Mouse (Mus musculus) A20 (cell line): Measurements from ENCODE around the gene Batf2.
"Not testable (repeated sequence)": the region's sequence is repeated elsewhere in the genome, so short reads cannot be mapped to it uniquely, and the experiment has no call there.

Experiments
- DNase-seq: peaks from one replicate; pipeline ENCODE4 v3.0.0-alpha.2; 2011; ENCODE audit warnings: low read depth, low spot score

Gene Batf2

DNA sequence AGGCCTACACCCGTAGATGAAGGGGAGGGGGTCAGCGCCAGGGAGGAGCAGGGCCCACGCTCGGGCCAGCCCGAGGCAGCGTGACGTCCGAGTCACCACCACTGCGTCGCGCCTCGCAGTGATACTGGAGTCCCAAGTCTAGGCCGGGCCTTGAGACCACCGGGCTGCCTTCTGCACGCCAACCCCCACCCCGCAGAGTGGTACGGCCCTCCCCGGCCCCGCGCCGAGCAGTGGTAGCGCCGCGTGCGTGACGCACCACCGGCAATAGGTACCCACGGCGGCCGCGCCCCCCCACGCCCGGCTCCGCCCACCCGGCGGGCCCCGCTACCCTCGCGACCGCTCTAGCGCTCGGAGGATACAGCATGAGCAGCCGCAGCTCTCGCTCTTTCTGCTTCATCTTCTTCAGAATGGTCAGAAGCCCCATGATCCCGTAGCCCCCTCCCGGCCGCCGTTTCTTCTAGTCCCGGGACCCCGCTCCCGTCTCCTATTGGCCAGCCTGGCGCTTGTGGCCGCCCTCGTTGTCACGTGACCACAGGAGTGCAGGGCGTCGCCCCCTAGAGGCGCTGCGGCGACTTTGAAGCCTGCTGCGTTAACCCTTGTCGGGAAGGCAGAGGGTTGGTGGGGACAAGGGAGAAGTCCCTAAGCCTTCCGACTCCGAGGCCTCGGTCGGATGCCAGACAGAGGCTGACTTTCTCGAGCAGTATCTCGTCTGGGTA, at the start of gene Batf2:
TSS of gene Batf2 (plus strand) at position 306 of the 716 bp plus-strand sequence.
- peak; percentile 98 for DNase-seq

DNA sequence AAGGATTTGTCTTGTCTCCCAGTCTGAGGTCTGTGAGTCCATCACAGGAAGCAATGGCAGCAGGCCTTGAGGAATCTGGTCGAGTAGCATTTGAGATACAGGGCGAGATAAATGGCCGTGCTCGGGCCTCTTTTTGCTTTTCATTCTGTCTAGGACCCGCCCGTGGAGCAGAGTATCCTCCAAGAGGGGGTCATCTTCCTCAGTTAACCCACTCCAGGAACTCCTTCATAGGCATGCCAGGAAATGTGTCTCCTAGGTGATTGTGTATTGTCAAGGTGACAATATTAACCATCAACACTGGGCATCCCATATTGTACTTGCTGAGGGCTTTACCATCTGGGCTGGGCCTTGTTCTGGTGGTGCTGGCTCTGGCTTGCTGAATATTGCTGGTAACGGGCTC, 46.7 kb upstream of the Batf2 start, which contains the start of gene AC131692.1:
TSS of gene AC131692.1 (plus strand) at position 301 of the 400 bp plus-strand sequence.
- no peak for DNase-seq

DNA sequence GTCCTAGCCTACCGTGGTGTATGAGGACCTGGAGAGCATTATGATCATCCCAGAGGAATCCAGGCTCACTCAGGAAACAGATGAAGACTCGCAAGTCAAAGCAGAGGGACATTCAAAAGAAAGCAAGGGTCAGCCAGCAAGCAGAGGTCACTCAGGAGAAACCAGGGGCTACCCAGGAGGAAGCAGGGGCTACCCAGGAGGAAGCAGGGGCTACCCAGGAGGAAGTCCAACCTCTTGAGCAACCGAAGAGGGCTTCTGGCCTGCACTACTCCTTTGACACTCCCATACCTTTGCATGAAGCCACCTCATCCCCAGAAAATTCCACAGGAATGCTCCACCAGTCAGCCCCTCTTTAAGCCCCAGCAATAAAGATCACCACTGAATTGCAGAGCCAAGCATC, 42.9 kb upstream of the Batf2 start:
- DNase-seq, result no peak

GRCm38 (mm10) chr19:6101186-6101585, 39.6 kb upstream of the Batf2 start:
- no peak for DNase-seq

DNA sequence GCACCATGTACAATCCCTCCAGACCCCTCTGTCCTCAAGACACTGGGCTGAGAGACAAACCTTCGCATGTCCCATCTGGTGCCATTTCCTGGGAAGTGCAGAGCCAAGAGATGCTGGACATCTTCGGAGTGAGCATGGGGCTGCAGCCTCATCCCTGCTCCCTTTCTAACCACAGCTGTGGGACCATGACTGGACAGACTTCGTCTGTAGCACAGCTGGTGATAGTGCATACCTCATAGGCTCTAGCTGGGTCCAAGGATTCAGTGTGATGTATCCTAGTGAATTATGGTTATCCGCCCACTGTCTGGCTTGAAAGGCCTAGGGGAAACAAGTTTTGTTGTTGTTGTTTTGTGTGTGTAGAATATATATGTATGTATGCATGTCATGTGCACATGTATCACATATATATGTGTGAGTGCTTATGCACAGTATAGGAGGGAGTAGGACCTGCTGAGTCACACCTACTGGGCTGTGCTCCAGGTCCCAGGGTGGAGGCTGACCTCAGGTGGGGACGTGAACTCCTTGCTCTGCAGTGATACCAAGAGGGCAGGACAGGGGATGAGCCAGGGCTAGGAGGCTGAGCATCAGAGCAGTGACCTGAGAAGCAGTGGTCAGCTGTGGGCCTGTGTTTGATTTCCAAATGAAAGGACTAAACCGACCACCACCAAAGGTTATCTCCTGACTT, 38.5 kb upstream of the Batf2 start:
- DNase-seq, result no peak

DNA sequence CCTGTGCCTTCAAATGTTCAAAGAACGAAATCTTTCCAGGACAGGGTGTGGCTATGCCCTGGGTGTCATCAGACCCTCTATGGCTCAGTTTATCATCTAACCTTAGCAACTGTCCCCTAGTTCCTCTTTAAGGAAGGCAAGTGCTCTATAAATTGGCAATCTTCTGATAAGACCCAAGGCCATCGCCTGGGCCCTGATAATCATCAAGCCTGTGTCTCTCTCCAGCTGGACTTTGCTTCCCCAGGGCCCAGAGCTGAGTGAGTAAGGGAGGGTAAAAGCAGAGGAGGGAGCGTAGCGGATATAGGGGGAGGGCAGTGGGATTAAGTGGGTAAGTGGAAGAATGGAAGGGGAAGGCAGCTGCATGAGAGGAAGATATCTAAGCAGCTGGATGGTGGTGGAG, 36.3 kb upstream of the Batf2 start:
- DNase-seq, result no peak

DNA sequence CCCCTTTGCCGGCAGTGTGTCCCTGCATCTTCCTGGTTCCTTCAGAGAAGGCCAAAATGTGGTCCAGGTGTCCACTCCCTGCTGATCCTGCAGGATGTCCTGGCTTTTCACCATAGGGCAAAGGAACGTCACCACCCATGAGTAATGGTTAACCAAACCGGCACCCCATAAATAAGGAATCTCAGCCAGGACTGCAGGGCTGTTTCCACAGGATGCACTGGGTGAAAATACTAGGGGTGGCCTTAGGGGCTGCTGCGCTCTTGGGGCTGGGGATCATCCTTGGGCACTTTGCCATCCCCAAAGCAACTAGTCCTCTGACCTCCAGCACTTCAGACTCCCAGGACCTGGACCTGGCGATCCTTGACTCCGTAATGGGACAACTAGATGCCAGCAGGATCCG, 35.2 kb upstream of the Batf2 start, which contains the start of gene Naaladl1:
TSS of gene Naaladl1 (plus strand) at position 197 of the 400 bp plus-strand sequence.
- no peak for DNase-seq

DNA sequence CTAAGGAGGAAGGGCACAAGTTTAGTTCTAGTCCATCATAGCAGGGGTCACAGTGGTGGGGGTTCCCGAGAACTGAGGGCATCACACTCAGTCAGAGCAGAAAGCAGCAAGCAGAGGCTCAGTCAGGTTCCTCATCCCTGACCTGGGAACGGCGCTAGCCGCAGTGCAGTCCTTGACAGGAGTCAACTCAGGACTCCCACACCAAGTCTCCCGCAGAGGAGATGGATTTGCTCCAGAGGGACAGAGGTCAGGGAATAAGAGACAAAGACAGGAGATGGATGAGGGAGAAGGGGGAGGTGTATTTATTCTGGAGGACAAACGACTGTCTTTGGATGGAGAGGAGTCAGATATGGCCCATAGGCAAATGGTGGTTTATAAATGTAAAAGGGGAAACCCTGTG, 27.7 kb upstream of the Batf2 start:
- no peak for DNase-seq

DNA sequence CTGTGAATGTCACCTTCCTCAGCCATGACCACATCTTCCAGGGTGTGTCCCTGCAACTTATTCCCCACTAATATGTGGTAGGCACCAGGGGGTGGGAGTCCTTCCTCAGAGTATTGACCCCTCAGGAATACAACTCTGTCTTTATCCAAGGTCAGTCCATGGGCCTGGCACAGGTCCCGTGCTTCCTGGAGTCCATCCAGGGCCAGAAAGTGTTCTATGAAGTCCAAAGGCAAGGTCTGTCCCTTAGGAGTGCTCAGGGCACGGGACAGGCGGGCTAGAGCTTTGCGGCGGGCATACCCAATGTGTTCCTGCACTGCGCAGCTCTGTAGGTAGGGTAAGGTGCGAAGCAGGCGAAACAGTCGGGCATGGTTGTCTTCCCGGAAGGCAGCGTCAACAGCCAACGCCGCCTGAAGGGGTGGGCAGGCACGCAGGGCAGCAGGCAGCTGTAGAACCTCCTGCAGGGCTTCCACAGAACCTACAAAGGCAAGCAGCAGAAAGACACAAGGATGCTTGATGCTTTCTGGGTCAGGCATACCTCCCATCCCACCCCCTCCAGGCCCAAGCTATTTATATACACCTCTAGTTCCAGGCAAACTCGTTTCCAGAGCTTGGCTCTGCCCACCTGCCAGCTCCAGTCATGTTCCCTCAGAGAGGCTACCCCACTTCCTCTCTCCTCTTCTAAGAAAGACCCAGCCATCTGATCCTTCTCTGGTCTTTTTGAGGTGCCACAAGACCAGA, 24.5 kb upstream of the Batf2 start:
- no peak for DNase-seq

DNA sequence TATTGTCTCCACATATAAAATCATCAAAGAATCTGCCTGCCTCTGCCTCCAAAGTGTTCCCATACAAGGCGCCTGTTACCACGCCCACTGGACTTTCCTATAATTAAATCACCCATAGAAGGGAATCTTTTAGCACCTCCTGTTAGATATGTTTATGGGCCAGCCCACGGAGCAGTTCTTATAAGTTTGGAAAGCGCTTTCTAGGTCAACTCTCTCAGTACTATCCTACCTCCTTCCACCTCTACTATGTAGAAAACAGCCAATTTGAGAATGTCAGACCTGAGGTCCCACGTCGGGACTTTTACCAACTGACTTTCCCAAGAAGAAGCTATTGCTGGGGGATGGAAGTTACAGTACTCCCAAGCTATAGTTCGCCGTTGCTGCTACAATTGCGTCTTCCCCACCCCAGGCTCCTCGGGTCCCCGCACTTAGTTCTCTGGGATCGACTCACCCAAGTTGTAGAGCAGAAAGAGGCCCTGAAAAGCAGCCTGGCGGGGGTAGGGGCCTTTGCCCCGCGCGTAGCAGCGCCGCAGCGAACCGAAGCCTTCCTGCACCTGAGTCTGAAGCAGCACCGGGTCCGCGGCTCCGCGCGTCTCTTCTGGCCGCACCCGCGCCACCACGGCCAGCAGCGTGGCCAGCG, 23.3 kb upstream of the Batf2 start:
- no peak for DNase-seq

DNA sequence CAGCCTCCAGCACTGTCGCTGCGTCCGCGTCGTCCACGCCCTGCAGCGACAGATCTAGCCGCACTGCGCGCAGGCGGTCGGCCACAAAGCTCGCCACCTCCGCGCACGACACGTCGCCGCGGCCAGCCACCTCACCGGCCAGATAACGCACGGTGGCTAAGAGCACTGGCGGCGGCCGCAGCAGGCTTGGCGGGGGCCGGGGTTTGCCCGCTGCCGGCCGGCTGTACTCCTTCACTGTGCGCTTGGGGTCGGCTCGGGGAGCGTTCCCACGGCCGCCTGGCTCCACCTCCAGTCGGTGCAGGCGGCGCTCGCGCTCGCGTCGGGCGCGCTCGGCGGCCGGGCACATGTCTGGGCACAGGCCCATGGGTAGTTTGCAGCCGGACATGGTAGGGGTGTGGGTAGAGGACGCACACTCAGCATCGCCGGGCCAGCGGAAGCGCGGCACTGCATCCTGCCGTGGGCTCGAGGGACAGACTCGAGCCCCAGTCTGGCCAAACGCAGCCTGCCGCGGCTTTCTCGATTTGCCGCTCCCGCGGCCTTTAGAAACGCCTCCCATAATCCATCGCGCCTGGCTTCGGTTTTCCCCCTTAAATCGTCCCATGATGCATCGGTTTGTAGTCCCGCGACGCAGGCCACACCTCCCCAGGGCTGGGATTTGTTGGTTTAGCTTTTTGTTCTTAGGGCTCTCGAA, 22.7 kb upstream of the Batf2 start, which contains the start of gene Sac3d1:
TSS of gene Sac3d1 (minus strand) at position 665 of the 691 bp plus-strand sequence.
- peak; percentile 97 for DNase-seq

DNA sequence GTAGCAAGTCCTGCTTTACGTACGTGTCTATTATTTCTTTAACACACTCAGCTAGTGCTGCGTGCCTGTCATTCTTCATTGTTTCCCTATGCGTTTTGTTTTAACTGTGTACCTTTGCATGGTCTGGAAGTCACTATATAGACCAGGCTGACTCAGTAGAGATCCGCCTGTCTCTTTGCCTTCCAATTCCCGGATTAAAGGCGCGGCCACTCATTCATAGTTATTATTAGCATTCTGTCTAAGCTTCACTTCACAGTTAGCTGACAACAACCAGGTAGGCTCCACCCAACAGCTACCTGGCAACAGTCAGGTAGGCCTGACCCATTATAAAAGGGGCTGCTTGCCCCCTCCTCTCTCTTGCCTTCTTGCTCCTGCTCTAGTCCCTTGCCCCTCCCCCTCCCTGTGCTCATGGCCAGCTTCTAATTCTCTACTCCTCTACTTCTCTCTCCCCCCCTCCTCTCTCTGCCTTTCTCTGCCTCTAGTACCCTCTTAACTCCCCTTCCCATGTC, 22.1 kb upstream of the Batf2 start:
- DNase-seq, result no peak

- DNase-seq, result no peak
Observed at GRCm38 (mm10) chr19:6121761-6122160, 19.0 kb upstream of the Batf2 start.

DNA sequence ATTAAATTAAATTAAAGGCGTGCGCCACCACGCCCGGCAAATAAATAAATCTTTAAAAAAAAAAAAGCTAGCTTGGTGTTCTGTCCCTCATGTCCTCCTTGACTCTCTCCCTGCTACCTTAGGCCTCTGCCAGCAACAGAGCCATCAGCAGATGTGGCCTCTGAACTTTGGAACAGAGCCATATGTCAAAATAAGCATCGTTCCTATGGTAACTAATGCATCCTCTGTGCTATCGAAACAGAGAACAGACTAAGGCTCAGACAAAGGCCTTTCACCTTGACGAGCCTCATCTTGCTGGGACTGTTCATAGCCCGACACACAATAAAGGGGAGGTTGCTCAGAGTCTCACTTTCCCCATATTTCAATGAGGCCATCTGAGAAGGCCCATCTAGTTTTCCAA, 17.5 kb upstream of the Batf2 start:
- no peak for DNase-seq

DNA sequence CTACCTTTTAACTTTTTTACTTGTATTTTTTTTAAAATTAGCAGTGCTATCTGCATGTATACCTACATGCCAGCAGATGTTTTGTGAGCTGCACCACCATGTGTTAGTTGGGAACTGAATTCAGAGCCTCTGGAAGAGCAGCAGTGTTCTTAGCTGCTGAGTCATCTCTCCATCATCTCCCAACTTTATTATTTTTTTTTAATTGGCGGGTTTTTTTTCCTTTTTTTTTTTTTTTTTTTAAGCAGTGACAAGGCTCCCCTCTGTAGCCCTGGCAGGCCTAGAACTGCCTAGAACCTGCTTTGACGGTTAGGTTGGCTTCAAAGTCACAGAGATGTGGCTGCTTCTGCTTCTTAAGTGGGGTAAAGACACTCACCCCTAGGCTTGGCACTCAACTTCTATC, 15.9 kb upstream of the Batf2 start:
- no peak for DNase-seq

GRCm38 (mm10) chr19:6126289-6126688, 14.5 kb upstream of the Batf2 start:
- DNase-seq, result peak; percentile 83

DNA sequence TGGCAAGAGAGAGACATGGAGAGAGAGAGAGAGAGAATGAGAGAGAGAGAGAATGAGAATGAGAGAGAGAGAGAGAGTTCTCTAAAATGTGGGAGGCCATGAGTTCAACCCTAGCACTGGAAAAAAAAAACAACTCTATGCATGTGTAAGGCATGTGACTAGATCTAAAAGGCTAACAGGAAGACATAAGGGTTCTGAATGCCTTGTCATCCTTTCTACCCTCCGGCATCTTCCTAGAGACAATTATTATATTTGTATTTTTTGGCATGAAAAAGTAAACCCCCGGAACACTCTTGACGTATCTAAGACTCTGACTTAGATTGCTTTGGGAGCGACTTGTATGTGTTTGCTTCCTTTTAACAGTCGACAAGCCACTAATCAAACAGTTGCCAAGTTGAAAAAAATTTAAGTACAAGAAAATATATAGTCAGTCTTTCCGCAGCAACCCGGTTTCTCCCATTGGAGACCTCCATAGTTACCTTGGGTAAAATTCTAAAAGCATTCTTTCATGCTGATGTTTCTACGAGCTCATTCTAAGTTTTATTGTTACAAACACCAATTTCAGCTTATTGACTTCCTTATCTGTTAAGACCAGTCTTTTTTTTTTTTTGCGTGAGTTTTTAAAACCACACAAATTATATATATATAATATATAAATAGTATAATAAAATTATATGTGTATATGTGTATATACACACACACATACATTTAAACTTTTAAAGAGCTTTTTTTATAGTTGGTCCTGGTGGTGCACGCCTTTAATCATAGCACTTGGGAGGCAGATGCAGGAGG, 13.8 kb upstream of the Batf2 start:
- DNase-seq, result peak; percentile 51

DNA sequence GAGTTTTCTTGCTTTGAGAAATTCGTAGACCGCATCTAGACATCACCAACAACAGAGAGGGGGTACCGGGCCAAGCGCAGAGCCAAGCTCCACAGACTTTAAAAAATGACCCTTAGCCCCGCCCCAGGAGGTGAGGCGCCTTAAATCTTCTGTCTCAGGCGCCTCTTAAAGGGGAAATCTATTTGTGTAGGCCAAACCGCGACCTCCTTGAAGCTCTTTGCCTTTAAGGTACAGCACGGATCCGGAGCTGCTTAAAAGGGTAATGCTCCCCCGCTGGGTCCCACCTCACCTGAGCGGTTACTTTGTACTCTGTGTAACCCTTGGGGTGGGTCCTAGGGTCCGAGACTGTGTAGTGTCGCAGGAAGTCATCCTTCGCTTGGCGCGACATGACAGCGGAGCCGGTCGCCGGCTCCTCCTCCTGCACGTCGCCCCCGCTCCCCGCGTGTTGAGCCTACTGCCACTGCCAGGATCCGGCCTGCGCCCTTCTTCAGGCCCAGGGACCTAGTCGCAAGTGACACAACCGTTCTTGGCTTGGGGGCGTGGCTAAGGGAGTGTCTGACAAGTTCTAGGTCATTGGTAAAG, 12.9 kb upstream of the Batf2 start, which contains the start of gene Snx15:
TSS of gene Snx15 (minus strand) at position 545 of the 582 bp plus-strand sequence.
- peak; percentile 98 for DNase-seq

- DNase-seq, result not testable (repeated sequence)
Observed at GRCm38 (mm10) chr19:6130414-6131128, 10.2 kb upstream of the Batf2 start.
